Mouse (Mus musculus): Measurements from ENCODE around the gene Plxna4.

Plxna4 gene

DNA sequence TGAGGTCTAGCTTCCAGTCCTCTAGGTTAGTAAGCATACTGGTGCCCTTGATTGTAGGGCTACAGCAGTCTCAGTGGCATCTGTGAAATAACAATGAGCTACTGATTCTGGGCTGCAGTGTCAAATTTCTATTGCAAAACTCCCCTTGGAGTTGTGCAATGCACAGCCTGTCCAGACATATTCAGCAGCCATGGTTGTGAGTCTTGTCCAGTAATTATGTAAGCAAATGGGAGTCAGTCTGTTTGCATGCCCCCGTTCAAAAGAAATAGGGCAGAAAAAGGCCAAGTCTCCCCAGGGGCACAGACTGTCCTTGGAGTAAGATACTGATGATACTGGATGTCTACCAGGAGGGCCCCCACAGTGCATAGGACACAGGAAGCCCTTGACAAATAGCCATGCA, 420.3 kb downstream of the Plxna4 start:
- no peak for DNase-seq (ENCODE audit: low read depth, low spot score)

DNA sequence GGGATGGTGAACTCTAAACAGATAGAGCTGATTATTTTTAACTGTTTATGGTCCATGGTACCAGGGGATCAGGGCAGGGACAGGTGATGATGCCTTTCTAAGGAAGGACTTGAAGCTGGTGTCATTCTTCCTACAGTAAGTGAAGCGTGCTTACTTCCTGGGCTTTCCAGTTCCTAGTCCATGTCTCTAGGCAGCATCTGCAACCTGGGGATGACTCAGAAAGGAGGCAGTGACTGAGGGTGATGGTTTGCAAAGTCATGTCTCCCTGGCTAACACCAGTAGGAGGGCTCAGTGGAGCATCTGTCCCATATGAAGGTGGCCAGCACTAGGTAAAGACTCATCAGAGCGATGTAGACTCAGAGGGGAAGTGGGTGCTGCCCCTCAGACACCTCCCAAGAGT, 427.6 kb downstream of the Plxna4 start:
- no peak for DNase-seq (ENCODE audit: low read depth, low spot score)

DNA sequence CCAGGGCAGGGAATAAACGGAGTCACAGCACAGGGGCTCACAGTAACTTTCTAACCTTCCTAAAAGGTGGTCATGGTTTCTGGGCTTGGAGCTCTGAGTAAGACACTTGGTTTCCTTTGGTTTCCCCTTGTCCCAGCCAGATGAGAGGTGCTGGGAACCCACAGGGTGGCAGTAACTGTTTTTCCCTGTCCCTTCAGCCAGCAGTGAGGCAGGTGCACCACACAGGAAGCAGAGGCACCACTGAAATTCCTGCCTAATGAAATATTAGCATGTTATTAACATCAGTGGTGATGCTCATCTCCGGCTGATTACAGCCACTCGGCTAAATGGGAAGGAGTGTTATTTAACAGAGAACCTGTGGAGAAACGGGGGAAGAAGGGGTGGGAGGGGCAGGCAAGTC, 428.1 kb downstream of the Plxna4 start:
- no peak for DNase-seq (ENCODE audit: low read depth, low spot score)

DNA sequence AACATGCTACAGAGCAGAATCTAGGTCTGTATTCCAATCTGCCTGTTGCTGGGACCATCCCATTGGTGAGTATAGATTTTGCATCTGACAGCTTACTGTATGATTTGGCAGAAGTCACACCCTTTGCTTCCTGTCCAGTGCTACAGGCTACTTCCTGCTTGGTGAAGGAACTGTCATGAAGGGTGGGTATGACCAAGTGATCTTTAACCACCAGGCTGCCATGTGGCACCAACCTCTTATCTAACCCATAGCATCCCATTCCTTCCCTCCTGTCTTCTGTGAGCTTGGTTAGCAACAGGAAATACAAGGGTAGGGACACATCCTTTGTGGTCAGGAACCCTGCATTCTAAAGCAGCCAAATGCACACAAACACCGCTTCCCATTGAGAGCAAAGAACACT, 429.6 kb downstream of the Plxna4 start:
- DNase-seq (ENCODE audit: low read depth, low spot score): no peak

DNA sequence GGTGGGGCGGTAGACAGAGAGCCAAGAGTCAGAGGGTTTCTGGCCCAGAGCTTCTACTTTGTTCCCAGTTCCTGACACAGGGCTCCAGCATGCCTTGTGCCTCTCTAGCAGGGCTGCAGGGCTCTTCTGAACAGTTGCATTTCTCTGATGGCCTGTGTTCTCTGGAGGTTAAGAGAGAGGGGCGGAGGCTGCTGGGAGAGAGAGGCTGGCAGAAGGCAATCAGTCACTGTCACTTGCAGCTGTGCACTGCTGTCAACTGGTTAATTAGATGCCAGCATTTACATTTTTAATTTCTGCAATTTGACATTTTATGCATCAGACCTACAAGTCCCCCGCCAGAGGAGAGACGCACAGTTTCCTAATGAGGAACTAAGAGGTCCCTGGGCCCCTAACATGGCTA, 434.8 kb downstream of the Plxna4 start:
- DNase-seq (ENCODE audit: low read depth, low spot score): no peak

DNA sequence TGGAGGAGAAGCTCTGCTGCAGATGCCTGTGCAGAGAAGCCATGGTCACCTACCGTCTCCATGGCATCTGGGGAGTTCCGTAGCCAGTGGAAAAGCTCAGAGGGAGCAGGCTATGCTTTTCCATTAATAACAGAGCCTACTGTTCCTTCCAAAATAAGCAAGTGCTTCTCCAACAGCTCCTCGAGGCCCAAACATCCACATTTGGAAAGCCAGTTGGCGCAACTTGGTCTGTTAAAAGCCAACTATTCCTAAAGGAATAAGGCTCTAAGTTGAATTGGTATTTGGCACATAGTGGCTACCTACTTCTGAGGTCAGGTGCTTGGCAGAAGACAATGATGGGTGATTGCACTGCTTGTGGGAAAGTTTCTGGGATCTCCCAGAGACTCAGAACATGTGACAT, 437.2 kb downstream of the Plxna4 start:
- DNase-seq (ENCODE audit: low read depth, low spot score): no peak

DNA sequence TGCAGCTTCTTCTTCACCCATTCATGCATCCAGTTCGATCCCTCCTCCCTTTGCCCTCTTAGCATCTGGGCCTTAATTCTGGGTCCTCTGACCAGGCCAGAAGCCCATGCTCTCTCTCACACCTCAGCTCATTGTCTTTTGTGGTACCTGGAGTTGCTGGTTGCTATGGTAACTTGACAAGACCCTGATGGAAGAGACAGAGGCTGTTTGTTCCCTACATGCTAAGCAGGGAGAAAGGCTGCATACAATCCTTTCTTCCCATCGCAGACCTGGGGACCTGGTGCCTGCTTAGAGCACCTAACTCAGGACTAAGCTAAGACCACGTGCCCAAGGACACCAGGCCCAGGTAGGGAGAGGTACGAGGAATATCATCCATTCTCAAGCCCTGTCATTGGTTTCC, 443.2 kb downstream of the Plxna4 start:
- no peak for DNase-seq (ENCODE audit: low read depth, low spot score)

DNA sequence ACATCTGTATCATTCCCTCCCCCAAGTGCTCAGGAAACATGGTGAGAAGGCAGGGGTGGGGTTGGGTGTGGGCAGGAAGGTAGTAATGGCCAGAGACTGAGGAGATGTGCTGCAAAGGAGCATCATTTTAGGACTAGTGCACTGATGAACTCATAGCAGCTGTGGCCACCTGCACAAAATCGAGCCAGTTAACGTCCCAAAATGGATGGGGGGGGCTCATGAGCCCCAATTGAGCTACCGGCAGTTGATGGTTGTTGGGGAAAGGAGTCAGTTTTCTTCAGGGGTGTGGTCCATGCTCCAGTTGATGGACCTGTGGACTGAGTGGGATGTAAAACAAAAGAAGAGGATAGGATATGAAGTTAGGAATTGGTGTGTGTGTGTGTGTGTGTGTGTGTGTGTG, 448.5 kb downstream of the Plxna4 start:
- no peak for DNase-seq (ENCODE audit: low read depth, low spot score)

DNA sequence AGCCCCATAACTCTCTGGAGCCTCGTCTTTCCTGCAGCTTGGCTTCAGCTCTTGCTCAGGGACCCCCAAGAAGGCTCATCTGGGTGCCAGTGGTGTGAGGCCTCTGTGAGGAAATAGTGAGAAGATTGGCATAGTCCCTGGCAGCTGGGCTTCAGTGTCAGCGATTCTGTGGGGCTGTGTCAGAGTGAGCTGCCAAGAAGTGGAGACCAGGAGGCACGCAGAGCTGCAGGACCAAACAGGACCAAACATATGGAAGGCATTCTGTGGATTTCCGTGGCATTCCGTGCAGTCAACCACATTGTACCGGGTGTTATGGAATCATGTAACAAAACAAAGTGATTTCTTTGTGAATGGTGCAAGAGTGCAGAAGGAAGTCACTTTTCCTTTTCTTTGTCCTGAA, 461.1 kb downstream of the Plxna4 start:
- DNase-seq (ENCODE audit: low read depth, low spot score): no peak

DNA sequence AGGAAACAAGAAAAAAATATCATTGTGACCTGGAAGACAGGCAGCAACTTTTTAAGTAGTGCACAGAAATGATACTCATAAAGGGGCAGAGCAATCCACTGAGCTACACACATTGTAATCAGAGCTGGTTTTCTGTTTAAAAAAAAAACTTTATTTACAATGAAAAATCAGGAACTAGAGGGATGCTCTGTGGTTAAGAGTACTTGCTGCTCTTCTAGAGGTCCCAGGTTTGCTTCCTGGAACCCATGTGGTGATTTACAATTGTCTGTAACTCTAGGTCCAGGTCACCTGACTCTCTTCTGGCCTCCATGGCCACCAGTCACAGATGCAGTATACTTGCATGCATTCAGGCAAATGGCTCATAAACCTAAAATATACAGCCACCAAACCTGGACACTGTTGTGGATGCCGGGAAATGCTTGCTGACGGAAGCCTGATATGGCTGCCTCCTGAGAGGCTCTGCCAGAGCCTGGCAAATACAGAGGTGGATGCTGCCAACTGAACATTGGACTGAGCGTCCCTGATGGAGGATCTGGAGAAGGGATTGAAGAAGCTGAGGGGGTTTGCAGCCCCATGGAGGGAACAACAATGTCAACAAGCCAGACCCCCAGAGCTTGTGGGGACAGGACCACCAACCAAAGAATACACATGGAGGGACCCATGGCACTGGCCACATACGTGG, 465.3 kb downstream of the Plxna4 start:
- no peak for DNase-seq (ENCODE audit: low read depth, low spot score)

DNA sequence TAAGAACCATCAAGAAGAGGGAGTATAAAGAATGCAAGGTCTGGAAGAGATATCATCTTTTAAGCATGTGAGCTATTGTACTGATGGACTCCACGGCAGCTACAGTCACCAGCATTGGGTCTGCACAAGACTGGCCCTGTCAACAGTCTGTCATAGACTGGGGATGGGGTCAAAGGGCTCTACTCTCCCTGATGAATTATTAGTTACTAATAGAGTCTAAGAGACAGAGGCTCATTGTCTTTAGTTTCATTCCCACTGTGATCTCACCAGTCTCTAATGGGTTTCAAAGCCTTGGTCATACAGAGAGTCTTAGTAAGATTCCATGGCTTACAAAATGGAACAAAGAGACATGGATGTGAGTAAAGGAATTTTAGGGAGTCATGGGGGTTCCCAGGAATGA, 467.1 kb downstream of the Plxna4 start:
- no peak for DNase-seq (ENCODE audit: low read depth, low spot score)

DNA sequence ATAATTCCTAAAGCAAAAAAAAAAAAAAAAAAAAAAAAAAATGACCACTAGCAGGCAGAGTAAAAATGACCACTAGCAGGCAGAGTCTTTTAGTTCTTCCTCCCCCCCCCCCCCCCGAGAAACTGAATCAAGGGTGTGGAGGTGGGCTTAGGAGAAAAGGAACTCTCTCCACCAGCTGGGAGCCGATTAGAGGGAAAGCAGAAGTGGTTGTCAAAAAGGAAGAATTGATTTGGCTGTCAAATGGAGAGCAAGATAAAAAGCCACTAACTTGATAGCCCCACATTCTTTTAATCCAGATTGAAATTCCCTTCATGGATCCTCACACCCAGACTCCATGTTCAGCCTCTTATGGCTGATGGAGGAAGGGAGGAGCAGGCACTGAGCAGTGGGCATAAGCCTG, 478.8 kb downstream of the Plxna4 start:
- DNase-seq (ENCODE audit: low read depth, low spot score): no peak

DNA sequence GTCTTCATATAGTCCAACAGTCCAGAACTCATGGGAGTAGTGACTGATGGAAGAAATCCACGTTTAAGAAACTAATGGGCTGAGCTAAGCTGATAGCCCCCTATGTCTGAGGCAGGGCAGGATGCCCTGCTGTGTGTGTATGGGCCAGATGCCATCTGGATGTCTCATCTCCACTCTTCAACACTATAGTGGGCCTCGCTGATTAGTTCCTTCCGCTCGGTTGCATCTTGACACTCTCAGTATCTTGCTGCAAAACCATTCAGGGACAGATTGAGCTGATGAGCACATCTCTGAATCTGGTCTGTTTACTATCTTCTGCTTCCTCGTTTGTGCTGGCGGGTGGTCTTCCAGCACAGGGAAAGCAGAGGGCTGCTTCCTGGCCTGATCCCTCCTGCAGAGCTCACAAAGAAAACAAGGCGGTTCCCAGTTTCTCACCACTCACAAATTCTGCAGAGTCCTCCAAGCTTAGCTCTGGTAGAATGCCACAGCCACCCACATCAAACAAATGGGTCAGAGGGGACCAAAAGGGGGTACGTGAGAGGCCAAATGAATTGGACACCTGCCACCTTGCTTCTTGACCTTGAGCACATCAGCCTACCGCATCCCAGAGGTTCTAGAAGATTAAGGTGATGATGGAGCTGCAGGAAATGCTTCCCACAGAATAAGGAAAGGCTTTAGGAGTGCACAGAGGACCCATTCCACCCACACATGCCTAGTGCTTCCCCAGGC, 482.3 kb downstream of the Plxna4 start:
- DNase-seq (ENCODE audit: low read depth, low spot score): no peak
